ENCODE assay signal across 8 mouse cellular contexts in genomic region chr11:82782197-82782596, GRCm38 (mm10). TPM values are rescaled to one million over a fixed set of nuclear protein-coding genes. Genes with fewer than 3 reads are reported as not detected.
A peak's percentile ranks its signal among the peaks of the same experiment; 100 is the strongest.
DNase-seq lines count a peak whose midpoint lies in the region; ATAC-seq lines count a peak whose summit lies in the region.

No protein-coding gene starts in this region.

- H3K36me3 ChIP-seq in heart, embryonic 15.5 days = peaks cover 36% of the 10 kb centered on the region
- peaks cover 33% of the 10 kb centered on the region for H3K36me3 ChIP-seq in hindbrain, embryonic 15.5 days
- H3K36me3 ChIP-seq in midbrain, embryonic 13.5 days = peaks cover 37% of the 10 kb centered on the region

- peak overlapping the region; percentile 98 for H3K27ac ChIP-seq in heart, embryonic 15.5 days
- H3K27ac ChIP-seq in brown adipose tissue, adult 24 weeks (replicated peaks; ENCODE audit: low read depth, low read length) = no peak overlapping the region
- H3K27ac ChIP-seq in hindbrain, embryonic 15.5 days (replicated peaks) = peak overlapping the region; percentile 99; the same call in 1 of the 2 replicates
- no peak overlapping the region for H3K27ac ChIP-seq in midbrain, embryonic 13.5 days

- 42% methylated on average over 6 of the region's 6 CpGs for WGBS in heart, embryonic 15.5 days
- WGBS in hindbrain, embryonic 15.5 days = 42% methylated on average over 6 of the region's 6 CpGs
- WGBS in midbrain, embryonic 13.5 days = 43% methylated on average over 6 of the region's 6 CpGs

- no peaks in the 10 kb centered on the region for H3K9me3 ChIP-seq in heart, embryonic 15.5 days (replicated peaks)
- H3K9me3 ChIP-seq in hindbrain, embryonic 15.5 days = no peaks in the 10 kb centered on the region
- no peaks in the 10 kb centered on the region for H3K9me3 ChIP-seq in midbrain, embryonic 13.5 days

- no peak for DNase-seq in heart, adult 9 months (ENCODE audit: low spot score in 2 of 2)
- DNase-seq in gastrocnemius, adult 18-20 months (ENCODE audit: low spot score) = no peak
- DNase-seq in kidney, postnatal 4 days = no peak

- H3K27me3 ChIP-seq in heart, embryonic 15.5 days = no peaks in the 10 kb centered on the region
- no peaks in the 10 kb centered on the region for H3K27me3 ChIP-seq in hindbrain, embryonic 15.5 days
- no peaks in the 10 kb centered on the region for H3K27me3 ChIP-seq in midbrain, embryonic 13.5 days

- peaks cover 16% of the 10 kb centered on the region for H3K4me1 ChIP-seq in heart, embryonic 15.5 days (replicated peaks)
- H3K4me1 ChIP-seq in brown adipose tissue, adult 24 weeks (ENCODE audit: control insufficient read depth, insufficient read depth, insufficient read length, low read length) = peaks cover 4% of the 10 kb centered on the region; the same call in 1 of the 2 replicates
- H3K4me1 ChIP-seq in hindbrain, embryonic 15.5 days (replicated peaks) = peaks cover 19% of the 10 kb centered on the region
- H3K4me1 ChIP-seq in midbrain, embryonic 13.5 days (replicated peaks) = peaks cover 30% of the 10 kb centered on the region

- peak overlapping the region; percentile 99 for H3K9ac ChIP-seq in heart, embryonic 15.5 days
- H3K9ac ChIP-seq in hindbrain, embryonic 15.5 days = peak overlapping the region; percentile 88; the same call in 1 of the 2 replicates
- peak overlapping the region; percentile 92 for H3K9ac ChIP-seq in midbrain, embryonic 13.5 days (replicated peaks)

- peak overlapping the region; percentile 99 for H3K4me3 ChIP-seq in heart, embryonic 15.5 days
- H3K4me3 ChIP-seq in brown adipose tissue, adult 24 weeks (ENCODE audit: insufficient read depth, low read depth, low read length) = peak overlapping the region; percentile 98
- H3K4me3 ChIP-seq in hindbrain, embryonic 15.5 days = peak overlapping the region; percentile 62
- peak overlapping the region; percentile 86 for H3K4me3 ChIP-seq in midbrain, embryonic 13.5 days (replicated peaks)

- H3K4me2 ChIP-seq in heart, embryonic 15.5 days = peak overlapping the region; percentile 77
- peak overlapping the region; percentile 82 for H3K4me2 ChIP-seq in hindbrain, embryonic 15.5 days
- H3K4me2 ChIP-seq in midbrain, embryonic 13.5 days (replicated peaks) = peak overlapping the region; percentile 67

- no peak for ATAC-seq in heart, embryonic 15.5 days (replicated peaks; ENCODE audit: insufficient number of reproducible peaks, insufficient read depth, low FRiP score, low read depth)
- no peak for ATAC-seq in hindbrain, embryonic 15.5 days (ENCODE audit: low FRiP score, low read depth)
- ATAC-seq in midbrain, embryonic 13.5 days = no peak
- ATAC-seq in granulocyte monocyte progenitor cell, adult 5-6 weeks (replicated peaks; ENCODE audit: poor library complexity, severe bottlenecking) = no peak

RNA-seq across cellular contexts. Expression of gene Lig3, which starts 1.3 kb away (rescaled TPM):
- polyA plus RNA-seq in heart, embryonic 15.5 days (2015; fragmentation: Nextera tagmentation; extraction: Ambion mirVana) = 14.6 and 19.4 TPM in 2 replicates
- 3.7 and 5.2 TPM in 2 replicates for polyA plus RNA-seq in brown adipose tissue, adult 24 weeks (2012; ENCODE audit: insufficient read depth, insufficient read length, missing spikeins)
- 22.5 and 22.6 TPM in 2 replicates for polyA plus RNA-seq in hindbrain, embryonic 15.5 days (2015; fragmentation: Nextera tagmentation; extraction: Ambion mirVana)
- polyA plus RNA-seq in midbrain, embryonic 13.5 days (2015; fragmentation: Nextera tagmentation; extraction: Ambion mirVana) = 31.8 and 36.0 TPM in 2 replicates
- total RNA-seq in granulocyte monocyte progenitor cell, adult 5-6 weeks (2014; fragmentation: Nextera tagmentation) = 41.2 and 42.0 TPM in 2 replicates
- total RNA-seq in granulocyte monocyte progenitor cell, adult 5-6 weeks (2017) = 36.5 and 57.2 TPM in 2 replicates
- total RNA-seq in gastrocnemius, adult 18-20 months (2021) = 10 to 100 TPM; 17.0 to 17.1 TPM

RNA-seq across cellular contexts. Expression of gene Zfp830, which starts 18.1 kb away (rescaled TPM):
- 27.5 TPM in 2 replicates for polyA plus RNA-seq in heart, embryonic 15.5 days (2015; fragmentation: Nextera tagmentation; extraction: Ambion mirVana)
- polyA plus RNA-seq in brown adipose tissue, adult 24 weeks (2012; ENCODE audit: insufficient read depth, insufficient read length, missing spikeins) = 7.2 and 9.5 TPM in 2 replicates
- 26.1 and 27.0 TPM in 2 replicates for polyA plus RNA-seq in hindbrain, embryonic 15.5 days (2015; fragmentation: Nextera tagmentation; extraction: Ambion mirVana)
- polyA plus RNA-seq in midbrain, embryonic 13.5 days (2015; fragmentation: Nextera tagmentation; extraction: Ambion mirVana) = 31.3 and 33.0 TPM in 2 replicates
- total RNA-seq in granulocyte monocyte progenitor cell, adult 5-6 weeks (2014; fragmentation: Nextera tagmentation) = 13.9 and 15.2 TPM in 2 replicates
- 44.3 and 46.4 TPM in 2 replicates for total RNA-seq in granulocyte monocyte progenitor cell, adult 5-6 weeks (2017)
- 10 to 100 TPM; 15.2 to 16.3 TPM for total RNA-seq in gastrocnemius, adult 18-20 months (2021)

RNA-seq across cellular contexts. Expression of gene Cct6b, which starts 18.1 kb away (rescaled TPM):
- 0.21 and 0.28 TPM in 2 replicates for polyA plus RNA-seq in heart, embryonic 15.5 days (2015; fragmentation: Nextera tagmentation; extraction: Ambion mirVana)
- polyA plus RNA-seq in brown adipose tissue, adult 24 weeks (2012; ENCODE audit: insufficient read depth, insufficient read length, missing spikeins) = 0.58 and 0.91 TPM in 2 replicates
- polyA plus RNA-seq in hindbrain, embryonic 15.5 days (2015; fragmentation: Nextera tagmentation; extraction: Ambion mirVana) = 0.22 and 0.30 TPM in 2 replicates
- 0.24 and 0.40 TPM in 2 replicates for polyA plus RNA-seq in midbrain, embryonic 13.5 days (2015; fragmentation: Nextera tagmentation; extraction: Ambion mirVana)
- total RNA-seq in granulocyte monocyte progenitor cell, adult 5-6 weeks (2014; fragmentation: Nextera tagmentation) = 0.19 and 0.88 TPM in 2 replicates
- 0.34 TPM in 1 of 2 replicates, not detected in the other for total RNA-seq in granulocyte monocyte progenitor cell, adult 5-6 weeks (2017)
- total RNA-seq in gastrocnemius, adult 18-20 months (2021) = under 1 TPM in 1 of 2 experiments, not detected in 1; 0.36 TPM

Comparison
In these comparisons a context has a peak if more than half of its experiments do, and no peak if none do; other contexts are left out.
1. H3K27ac ChIP-seq: peak in heart, embryonic 15.5 days (single experiment) and hindbrain, embryonic 15.5 days (single experiment); none in brown adipose tissue, adult 24 weeks (single experiment) and midbrain, embryonic 13.5 days (single experiment).
2. Peak in every context shown above with its lines, with median percentiles within 50 percentile points of each other: H3K4me2 ChIP-seq, H3K4me3 ChIP-seq and H3K9ac ChIP-seq.